Mouse (Mus musculus) MEL (cell line): ENCODE measurements around the gene Gtf2ird1. TPM values are rescaled to one million over a fixed set of nuclear protein-coding genes. Genes with fewer than 3 reads are reported as not detected.

Experiments
- DNase-seq: peaks from one replicate; pipeline ENCODE4 v3.0.0; 2011; ENCODE audit warnings: low read depth, low spot score
- H3K27ac ChIP-seq: 2 replicates; pipeline ENCODE4 v1.5.1; 2012; ENCODE audit warnings: low read depth, mild to moderate bottlenecking, control low read depth, low read length, moderate library complexity; ENCODE audit not compliant: control insufficient read depth
- H3K27me3 ChIP-seq, 2 experiments: fragments of 150-350 bp in 1 of 2; sonication (generic) in 1 of 2; 2 replicates each; pipeline ENCODE4 v1.6.1; 2012; ENCODE audit warnings: low read length in 2 of 2, mild to moderate bottlenecking in 2 of 2, improper control_type of control experiment in 1 of 2, moderate library complexity in 1 of 2; ENCODE audit not compliant: insufficient read depth in 2 of 2, control insufficient read depth in 1 of 2
- H3K36me3 ChIP-seq, 2 experiments: 2 replicates each; pipeline ENCODE4 v1.6.1; 2012 to 2014; ENCODE audit warnings: low read length in 2 of 2, improper control_type of control experiment in 1 of 2, inconsistent platforms in 1 of 2, mild to moderate bottlenecking in 1 of 2; ENCODE audit not compliant: insufficient read depth in 2 of 2, control insufficient read depth in 1 of 2
- H3K4me1 ChIP-seq, 2 experiments: fragments of 150-350 bp in 1 of 2; sonication (generic) in 1 of 2; 2 replicates each; pipeline ENCODE4 v1.6.1; 2012; ENCODE audit warnings: low read length in 2 of 2, improper control_type of control experiment in 1 of 2, mild to moderate bottlenecking in 1 of 2; ENCODE audit not compliant: insufficient read depth in 2 of 2, control insufficient read depth in 1 of 2
- H3K4me3 ChIP-seq, 2 experiments: fragments of 150-350 bp in 1 of 2; sonication (generic) in 1 of 2; 2 replicates each; pipeline ENCODE4 v1.5.1; 2012; ENCODE audit warnings: low read depth in 2 of 2, low read length in 2 of 2, mild to moderate bottlenecking in 2 of 2, moderate library complexity in 2 of 2, control low read depth in 1 of 2, improper control_type of control experiment in 1 of 2; ENCODE audit not compliant: control insufficient read depth in 1 of 2, insufficient read depth in 1 of 2
- H3K79me2 ChIP-seq: 2 replicates; pipeline ENCODE4 v1.6.1; 2012; ENCODE audit warnings: mild to moderate bottlenecking, low read length, moderate library complexity; ENCODE audit not compliant: control insufficient read depth, poor library complexity, insufficient read depth
- H3K9ac ChIP-seq: 2 replicates; pipeline ENCODE4 v1.6.1; 2012; ENCODE audit warnings: low read depth, mild to moderate bottlenecking, control low read depth, low read length, moderate library complexity; ENCODE audit not compliant: control insufficient read depth, poor library complexity, severe bottlenecking
- H3K9me3 ChIP-seq: fragments of 150-350 bp; sonication (generic); replicated peaks from 2 replicates; pipeline ENCODE4 v1.6.1; 2012; ENCODE audit warnings: mild to moderate bottlenecking, low read length, improper control_type of control experiment, moderate library complexity; ENCODE audit not compliant: insufficient read depth
- CHD1 ChIP-seq: IDR thresholded peaks from 2 replicates; pipeline ENCODE4 v1.6.1; 2012; ENCODE audit warnings: low read depth, mild to moderate bottlenecking, inconsistent platforms, low read length, improper control_type of control experiment
- CHD2 ChIP-seq: IDR thresholded peaks from 2 replicates; pipeline ENCODE4 v1.6.1; 2011; ENCODE audit warnings: low read length, improper control_type of control experiment
- E2F4 ChIP-seq: IDR thresholded peaks from 2 replicates; pipeline ENCODE4 v1.6.1; 2011; ENCODE audit warnings: low read depth, low read length, improper control_type of control experiment, borderline replicate concordance
- ETS1 ChIP-seq: IDR thresholded peaks from 2 replicates; pipeline ENCODE4 v1.6.1; 2012; ENCODE audit warnings: low read depth, mild to moderate bottlenecking, inconsistent platforms, low read length, improper control_type of control experiment, moderate library complexity
- GABPA ChIP-seq: IDR thresholded peaks from 2 replicates; pipeline ENCODE4 v1.6.1; 2012; ENCODE audit warnings: low read depth, mild to moderate bottlenecking, inconsistent platforms, low read length, improper control_type of control experiment, moderate library complexity
- KAT2A ChIP-seq: conservative IDR thresholded peaks from 2 replicates; pipeline ENCODE4 v1.6.1; 2012; ENCODE audit warnings: low read depth, low read length, improper control_type of control experiment, inconsistent platforms
- MAX ChIP-seq: IDR thresholded peaks from 2 replicates; pipeline ENCODE4 v1.6.1; 2011; ENCODE audit warnings: low read length, improper control_type of control experiment
- MXI1 ChIP-seq: IDR thresholded peaks from 2 replicates; pipeline ENCODE4 v1.6.1; 2011; ENCODE audit warnings: mild to moderate bottlenecking, low read depth, low read length, improper control_type of control experiment
- MYC ChIP-seq: IDR thresholded peaks from 2 replicates; pipeline ENCODE4 v1.6.1; 2011; ENCODE audit warnings: low read depth, mild to moderate bottlenecking, low read length, improper control_type of control experiment, moderate library complexity
- NELFE ChIP-seq: IDR thresholded peaks from 2 replicates; pipeline ENCODE4 v1.6.1; 2011; ENCODE audit warnings: low read depth, low read length, improper control_type of control experiment
- POLR2A ChIP-seq, 2 experiments: IDR thresholded peaks; 2 replicates each; pipeline ENCODE4 v1.6.1; 2011 to 2012; ENCODE audit warnings: low read length in 2 of 2, mild to moderate bottlenecking in 2 of 2, control low read depth in 1 of 2, improper control_type of control experiment in 1 of 2, low read depth in 1 of 2, moderate library complexity in 1 of 2; ENCODE audit not compliant: control insufficient read depth in 1 of 2, insufficient read depth in 1 of 2, poor library complexity in 1 of 2
- SIN3A ChIP-seq: IDR thresholded peaks from 2 replicates; pipeline ENCODE4 v1.6.1; 2012; ENCODE audit warnings: low read length, improper control_type of control experiment, inconsistent platforms
- SMC3 ChIP-seq: IDR thresholded peaks from 2 replicates; pipeline ENCODE4 v1.6.1; 2011; ENCODE audit warnings: low read depth, low read length, improper control_type of control experiment
- TCF12 ChIP-seq: IDR thresholded peaks from 2 replicates; pipeline ENCODE4 v1.6.1; 2014; ENCODE audit warnings: low read depth, mild to moderate bottlenecking, inconsistent platforms, low read length, improper control_type of control experiment, moderate library complexity
- USF1 ChIP-seq: IDR thresholded peaks from 2 replicates; pipeline ENCODE4 v1.6.1; 2014; ENCODE audit warnings: low read depth, mild to moderate bottlenecking, inconsistent platforms, low read length, improper control_type of control experiment, moderate library complexity
- ZKSCAN1 ChIP-seq: IDR thresholded peaks from 2 replicates; pipeline ENCODE4 v1.6.1; 2012; ENCODE audit warnings: low read depth, mild to moderate bottlenecking, inconsistent platforms, low read length, improper control_type of control experiment, moderate library complexity
- polyA plus RNA-seq, 2 experiments: library from polyadenylated mRNA; stranded (reverse) in 1 of 2; unstranded in 1 of 2; fragments of >175 nt in 1 of 2; fragments of >200 nt in 1 of 2; gene quantifications; 2 replicates each; pipeline versions ENCODE4 v1.2.1 to v1.2.4; 2012; ENCODE audit warnings: low replicate concordance in 2 of 2, low read depth in 1 of 2; ENCODE audit not compliant: insufficient read length in 2 of 2, insufficient read depth in 1 of 2, missing spikeins in 1 of 2
- total RNA-seq: library from RNA; depleted of rRNA; stranded (reverse); fragments of 300-350 nt; gene quantifications from 2 replicates; pipeline ENCODE4 v1.2.3, GENCODE M21; 2012

The Gtf2ird1 gene
- total and polyA plus RNA-seq, 3 experiments: 15.2 to 54.7 TPM; not detected in 1

- TF ChIP-seq GABPA (no peak), SMC3 (no peak), NELFE (no peak; the same call in 1 of the 2 replicates), E2F4 (no peak), MXI1 (peak; percentile 30; the same call in 1 of the 2 replicates)
Observed at GRCm38 (mm10) chr5:134314688-134315622, 141.6 kb downstream of the Gtf2ird1 start, which contains the start of gene Gtf2i (continued).

DNA sequence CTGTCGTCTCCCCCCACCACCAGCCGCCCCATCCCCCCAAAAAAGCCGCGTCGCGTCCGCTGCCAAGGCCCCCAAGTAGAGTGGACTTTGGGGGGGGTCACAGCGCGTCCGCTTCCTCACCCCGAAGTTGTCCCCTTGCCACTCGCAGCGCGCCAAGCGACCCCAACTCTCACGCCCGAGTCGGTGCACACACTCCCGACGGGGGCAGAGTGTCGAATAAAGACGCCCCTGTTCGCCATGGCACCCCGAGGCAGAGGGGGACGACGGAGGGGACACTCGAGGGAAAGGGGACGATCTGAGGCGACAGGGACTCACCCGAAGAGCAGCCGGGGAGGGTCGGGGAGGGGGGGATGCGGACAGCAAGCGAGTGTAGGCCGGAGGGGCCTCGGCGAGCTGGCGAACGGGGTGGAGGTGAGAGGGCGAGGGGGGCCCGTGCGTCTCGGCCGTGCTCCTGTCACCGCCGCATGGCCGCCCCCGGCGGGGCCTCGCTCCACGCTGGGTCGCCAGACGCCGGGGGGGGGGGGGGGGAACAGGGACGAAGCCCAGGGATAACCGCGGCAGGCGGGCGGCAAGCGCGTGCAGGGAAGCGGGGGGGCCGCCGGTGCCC is 142.3 kb downstream of the Gtf2ird1 start:
- DNase-seq: peak; percentile 72
- Histone ChIP-seq H3K4me3 (peak overlapping the region; percentile 89 to 94), H3K27ac (peak overlapping the region; percentile 80), H3K36me3 (peaks cover 2 to 10% of the 10 kb centered on the region in 2 experiments), H3K27me3 (no peaks in the 10 kb centered on the region), H3K4me1 (peaks cover 2 to 7% of the 10 kb centered on the region in 2 experiments; a peak in 2 of 4 replicates), H3K79me2 (peaks cover 49% of the 10 kb centered on the region), H3K9ac (peak overlapping the region; percentile 99), H3K9me3 (no peaks in the 10 kb centered on the region)
- 0 out of 2 replicates have a peak, but pooled peaks have one; percentile 13 for TF ChIP-seq SMC3
- TF ChIP-seq ETS1: no peak
- TF ChIP-seq NELFE: 0 out of 2 replicates have a peak, but pooled peaks have one; percentile 33
- no peak for TF ChIP-seq TCF12
- TF ChIP-seq POLR2A (IDR thresholded peaks at IDR 0.05; ENCODE audit: control insufficient read depth in 1 of 2, insufficient read depth in 1 of 2, low read depth in 1 of 2, low read length in 2 of 2, poor library complexity in 1 of 2): peak in 1 of 2 experiments; percentile 71; a peak in 2 of 4 replicates
- TF ChIP-seq MYC: peak; percentile 69; the same call in 1 of the 2 replicates
- 0 out of 2 replicates have a peak, but pooled peaks have one; percentile 77 for TF ChIP-seq CHD1
- peak; percentile 56 for TF ChIP-seq SIN3A
- TF ChIP-seq GABPA: no peak
- no peak for TF ChIP-seq CHD2
- TF ChIP-seq ZKSCAN1: no peak
- TF ChIP-seq USF1: no peak
- peak; percentile 12; the same call in 1 of the 2 replicates for TF ChIP-seq MAX
- TF ChIP-seq KAT2A: no peak
